Mouse (Mus musculus): ENCODE results near the gene Gpank1. TPM values are rescaled to one million over a fixed set of nuclear protein-coding genes. Genes with fewer than 3 reads are reported as not detected.
A peak's percentile ranks its signal among the peaks of the same experiment; 100 is the strongest.

Gpank1 gene
- polyA plus RNA-seq, 1 experiment = not detected

GRCm38 (mm10) chr17:35082841-35083576 lies 38.2 kb upstream of the Gpank1 start:
- TF ChIP-seq CTCF (IDR thresholded peaks at IDR 0.05; ENCODE audit: insufficient read depth, low read depth, low read length) (no peak), POLR2A (IDR thresholded peaks at IDR 0.05; ENCODE audit: insufficient read depth, low read depth, low read length) (no peak)
- H3K4me3 ChIP-seq (ENCODE audit: insufficient read depth, low read depth, low read length) = no peak overlapping the region
- H3K4me1 ChIP-seq (ENCODE audit: control insufficient read depth, insufficient read depth, low read length) = peaks cover 2% of the 10 kb centered on the region; the same call in 1 of the 2 replicates
- H3K27ac ChIP-seq (ENCODE audit: insufficient read depth, low read depth, low read length) = no peak overlapping the region
- WGBS = 88% methylated on average over 16 of the region's 16 CpGs

- no peak for TF ChIP-seq CTCF (IDR thresholded peaks at IDR 0.05; ENCODE audit: insufficient read depth, low read depth, low read length)
- TF ChIP-seq POLR2A (IDR thresholded peaks at IDR 0.05; ENCODE audit: insufficient read depth, low read depth, low read length) = no peak
These were observed 37.2 kb upstream of the Gpank1 start for GRCm38 (mm10) chr17:35083929-35084497.

GRCm38 (mm10) chr17:35085208-35085865 lies 35.9 kb upstream of the Gpank1 start, which contains the start of gene Ly6g6f:
TSS of gene Ly6g6f (minus strand) at chr17:35085610.
- no peak within 1 kb of the TSS for H3K27ac ChIP-seq (ENCODE audit: insufficient read depth, low read depth, low read length)
- WGBS = 81% methylated on average over 7 of the region's 7 CpGs
- H3K4me3 ChIP-seq (ENCODE audit: insufficient read depth, low read depth, low read length) = no peak within 1 kb of the TSS
- peaks cover 4% of the 10 kb centered on the region for H3K4me1 ChIP-seq (ENCODE audit: control insufficient read depth, insufficient read depth, low read length)
- TF ChIP-seq POLR2A (IDR thresholded peaks at IDR 0.05; ENCODE audit: insufficient read depth, low read depth, low read length) = no peak
- no peak for TF ChIP-seq CTCF (IDR thresholded peaks at IDR 0.05; ENCODE audit: insufficient read depth, low read depth, low read length)

More at GRCm38 (mm10) chr17:35083929-35084497, 37.2 kb upstream of the Gpank1 start:
- Histone ChIP-seq H3K27ac (ENCODE audit: insufficient read depth, low read depth, low read length) (no peak overlapping the region), H3K4me3 (ENCODE audit: insufficient read depth, low read depth, low read length) (no peak overlapping the region), H3K4me1 (ENCODE audit: control insufficient read depth, insufficient read depth, low read length) (no peaks in the 10 kb centered on the region)
- 80% methylated on average over 3 of the region's 3 CpGs for WGBS

- WGBS = 46% methylated on average over 2 of the region's 2 CpGs
- no peak overlapping the region for H3K4me3 ChIP-seq (ENCODE audit: insufficient read depth, low read depth, low read length)
- no peak for TF ChIP-seq CTCF (IDR thresholded peaks at IDR 0.05; ENCODE audit: insufficient read depth, low read depth, low read length)
- TF ChIP-seq POLR2A (IDR thresholded peaks at IDR 0.05; ENCODE audit: insufficient read depth, low read depth, low read length) = no peak
These were observed 33.1 kb upstream of the Gpank1 start for GRCm38 (mm10) chr17:35088151-35088550.

GRCm38 (mm10) chr17:35088825-35089644 lies 32.2 kb upstream of the Gpank1 start, which contains the start of gene Abhd16a:
TSS of gene Abhd16a (plus strand) at chr17:35089263.
- WGBS = 2% methylated on average over 67 of the region's 67 CpGs
- Histone ChIP-seq H3K4me1 (ENCODE audit: control insufficient read depth, insufficient read depth, low read length) (peaks cover 12% of the 10 kb centered on the region), H3K4me3 (ENCODE audit: insufficient read depth, low read depth, low read length) (peak within 1 kb of the TSS; percentile 78), H3K27ac (ENCODE audit: insufficient read depth, low read depth, low read length) (peak within 1 kb of the TSS; percentile 99)
- no peak for TF ChIP-seq CTCF (IDR thresholded peaks at IDR 0.05; ENCODE audit: insufficient read depth, low read depth, low read length)
- peak; percentile 93 for TF ChIP-seq POLR2A (IDR thresholded peaks at IDR 0.05; ENCODE audit: insufficient read depth, low read depth, low read length)

More at GRCm38 (mm10) chr17:35088151-35088550, 33.1 kb upstream of the Gpank1 start:
- Histone ChIP-seq H3K4me1 (ENCODE audit: control insufficient read depth, insufficient read depth, low read length) (peaks cover 12% of the 10 kb centered on the region), H3K27ac (ENCODE audit: insufficient read depth, low read depth, low read length) (no peak overlapping the region)

GRCm38 (mm10) chr17:35090166-35090932 lies 30.9 kb upstream of the Gpank1 start:
- no peak overlapping the region for H3K27ac ChIP-seq (ENCODE audit: insufficient read depth, low read depth, low read length)
- peak overlapping the region; percentile 78 for H3K4me3 ChIP-seq (ENCODE audit: insufficient read depth, low read depth, low read length)
- TF ChIP-seq POLR2A (IDR thresholded peaks at IDR 0.05; ENCODE audit: insufficient read depth, low read depth, low read length) (no peak), CTCF (IDR thresholded peaks at IDR 0.05; ENCODE audit: insufficient read depth, low read depth, low read length) (no peak)
- H3K4me1 ChIP-seq (ENCODE audit: control insufficient read depth, insufficient read depth, low read length) = peaks cover 15% of the 10 kb centered on the region
- WGBS = 36% methylated on average over 8 of the region's 8 CpGs

- H3K4me1 ChIP-seq (ENCODE audit: control insufficient read depth, insufficient read depth, low read length) = peaks cover 31% of the 10 kb centered on the region
- TF ChIP-seq POLR2A (IDR thresholded peaks at IDR 0.05; ENCODE audit: insufficient read depth, low read depth, low read length) (no peak), CTCF (IDR thresholded peaks at IDR 0.05; ENCODE audit: insufficient read depth, low read depth, low read length) (no peak)
- no peak overlapping the region for H3K4me3 ChIP-seq (ENCODE audit: insufficient read depth, low read depth, low read length)
- no peak overlapping the region for H3K27ac ChIP-seq (ENCODE audit: insufficient read depth, low read depth, low read length)
- WGBS = 92% methylated on average over 14 of the region's 14 CpGs
These were observed 28.7 kb upstream of the Gpank1 start for GRCm38 (mm10) chr17:35092403-35093198.

Measured in olfactory bulb, adult 2 months (tissue).